Mouse (Mus musculus) layer of hippocampus, adult 11-12 months (tissue): ENCODE measurements around the gene Doc2g.

Experiments used
- DNase-seq: peaks from one replicate; pipeline ENCODE4 v3.0.0; 2022; ENCODE audit warnings: low spot score

Doc2g gene

GRCm38 (mm10) chr19:3991562-3991961 is 11.6 kb upstream of the Doc2g start:
- no peak for DNase-seq

GRCm38 (mm10) chr19:3991966-3992365 is 11.1 kb upstream of the Doc2g start:
- no peak for DNase-seq

GRCm38 (mm10) chr19:3992416-3992815 is 10.7 kb upstream of the Doc2g start, which contains the start of gene Tbx10:
TSS of gene Tbx10 (plus strand) at chr19:3992752.
- DNase-seq, result no peak

GRCm38 (mm10) chr19:3994932-3995331 is 8.2 kb upstream of the Doc2g start:
- DNase-seq, result no peak

GRCm38 (mm10) chr19:3995505-3995904 is 7.6 kb upstream of the Doc2g start:
- no peak for DNase-seq

- no peak for DNase-seq
Observed at GRCm38 (mm10) chr19:3996106-3996505, 7.0 kb upstream of the Doc2g start.

- no peak for DNase-seq
Observed at GRCm38 (mm10) chr19:3996747-3997146, 6.4 kb upstream of the Doc2g start.

- DNase-seq, result no peak
Observed at GRCm38 (mm10) chr19:3997231-3997630, 5.9 kb upstream of the Doc2g start.

GRCm38 (mm10) chr19:3998335-3998734 is 4.8 kb upstream of the Doc2g start:
- no peak for DNase-seq

GRCm38 (mm10) chr19:3999121-3999730 is 3.9 kb upstream of the Doc2g start:
- no peak for DNase-seq

- DNase-seq, result peak; percentile 98
Observed at GRCm38 (mm10) chr19:4000119-4000900, 2.8 kb upstream of the Doc2g start, which contains the start of the genes Nudt8 and Gm49405. TSS of gene Nudt8 (plus strand) at chr19:4000580. TSS of gene Gm49405 (plus strand) at chr19:4000626.

- no peak for DNase-seq
Observed at GRCm38 (mm10) chr19:4000949-4001525, 2.1 kb upstream of the Doc2g start.

- DNase-seq, result no peak
Observed at GRCm38 (mm10) chr19:4001752-4002151, 1.4 kb upstream of the Doc2g start.

GRCm38 (mm10) chr19:4003641-4004040 is 528 bp downstream of the Doc2g start:
- no peak for DNase-seq

GRCm38 (mm10) chr19:4004331-4004730 is 1.2 kb downstream of the Doc2g start:
- DNase-seq, result no peak

- no peak for DNase-seq
Observed at GRCm38 (mm10) chr19:4005091-4005490, 2.0 kb downstream of the Doc2g start.

GRCm38 (mm10) chr19:4005971-4006370 is 2.9 kb downstream of the Doc2g start:
- DNase-seq, result no peak

- DNase-seq, result no peak
Observed at GRCm38 (mm10) chr19:4011086-4011485, 8.0 kb downstream of the Doc2g start.

GRCm38 (mm10) chr19:4012432-4013022 is 9.4 kb downstream of the Doc2g start, which contains the start of gene Ndufv1:
TSS of gene Ndufv1 (minus strand) at chr19:4012806.
- DNase-seq, result peak; percentile 98

GRCm38 (mm10) chr19:4013066-4013465 is 10.0 kb downstream of the Doc2g start:
- DNase-seq, result no peak

- DNase-seq, result no peak
Observed at GRCm38 (mm10) chr19:4014802-4015201, 11.7 kb downstream of the Doc2g start.

- DNase-seq, result no peak
Observed at GRCm38 (mm10) chr19:4015635-4016034, 12.5 kb downstream of the Doc2g start.
